Mouse (Mus musculus) myocyte (in vitro differentiated cells): Measurements from ENCODE around the gene Zc3h8.

Source experiments
- CEBPB ChIP-seq: IDR thresholded peaks from 2 replicates; pipeline ENCODE4 v1.6.1; 2011; ENCODE audit warnings: mild to moderate bottlenecking, moderate library complexity; ENCODE audit not compliant: poor library complexity, insufficient read depth, severe bottlenecking
- E2F4 ChIP-seq: IDR thresholded peaks from one replicate; pipeline ENCODE4 v1.6.1; 2011; ENCODE audit warnings: mild to moderate bottlenecking, control low read depth, moderate library complexity; ENCODE audit not compliant: insufficient read depth
- MAX ChIP-seq: IDR thresholded peaks from one replicate; pipeline ENCODE4 v1.6.1; 2011; ENCODE audit warnings: low read depth, mild to moderate bottlenecking, control low read depth
- MYOD1 ChIP-seq, 3 experiments: IDR thresholded peaks; one replicate each; pipeline ENCODE4 v1.6.1; 2011; ENCODE audit warnings: control low read depth in 2 of 3, low read depth in 2 of 3, mild to moderate bottlenecking in 2 of 3, moderate library complexity in 1 of 3; ENCODE audit not compliant: insufficient read length in 2 of 3, control insufficient read depth in 1 of 3
- MYOG ChIP-seq, 3 experiments: IDR thresholded peaks; one replicate each; pipeline ENCODE4 v1.6.1; 2011; ENCODE audit warnings: control low read depth in 2 of 3, low read depth in 2 of 3, mild to moderate bottlenecking in 2 of 3; ENCODE audit not compliant: insufficient read length in 2 of 3, control insufficient read depth in 1 of 3, insufficient read depth in 1 of 3
- POLR2A ChIP-seq: IDR thresholded peaks from one replicate; pipeline ENCODE4 v1.6.1; 2011; ENCODE audit warnings: low read depth, mild to moderate bottlenecking, control low read depth, moderate library complexity; ENCODE audit not compliant: insufficient read length
- POLR2AphosphoS2 ChIP-seq: IDR thresholded peaks from one replicate; pipeline ENCODE4 v1.6.1; 2011; ENCODE audit warnings: low read depth, control low read depth; ENCODE audit not compliant: insufficient read length
- REST ChIP-seq: IDR thresholded peaks from one replicate; pipeline ENCODE4 v1.6.1; 2011; ENCODE audit warnings: mild to moderate bottlenecking, control low read depth, moderate library complexity; ENCODE audit not compliant: insufficient read depth, insufficient read length
- USF1 ChIP-seq: IDR thresholded peaks from one replicate; pipeline ENCODE4 v1.6.1; 2011; ENCODE audit warnings: low read depth, mild to moderate bottlenecking, control low read depth, moderate library complexity

GRCm38 (mm10) chr2:128916528-128916927, 27.3 kb downstream of the Zc3h8 start:
- TF ChIP-seq USF1, result no peak
- no peak for TF ChIP-seq POLR2A
- TF ChIP-seq REST, result no peak
- no peak for TF ChIP-seq MYOD1 (IDR thresholded peaks at IDR 0.05; ENCODE audit: control insufficient read depth in 1 of 3, insufficient read length in 2 of 3, low read depth in 2 of 3)
- no peak for TF ChIP-seq MAX
- no peak for TF ChIP-seq CEBPB
- TF ChIP-seq E2F4, result no peak
- TF ChIP-seq POLR2AphosphoS2, result no peak
- TF ChIP-seq MYOG (IDR thresholded peaks at IDR 0.05; ENCODE audit: control insufficient read depth in 1 of 3, insufficient read depth in 1 of 3, insufficient read length in 2 of 3, low read depth in 2 of 3), result no peak
